Mouse (Mus musculus): ENCODE results near the gene Gpr61. TPM values are rescaled to one million over a fixed set of nuclear protein-coding genes. Genes with fewer than 3 reads are reported as not detected.

Gpr61 gene
- polyA plus RNA-seq, 1 experiment from 2014 or later: not detected

DNA sequence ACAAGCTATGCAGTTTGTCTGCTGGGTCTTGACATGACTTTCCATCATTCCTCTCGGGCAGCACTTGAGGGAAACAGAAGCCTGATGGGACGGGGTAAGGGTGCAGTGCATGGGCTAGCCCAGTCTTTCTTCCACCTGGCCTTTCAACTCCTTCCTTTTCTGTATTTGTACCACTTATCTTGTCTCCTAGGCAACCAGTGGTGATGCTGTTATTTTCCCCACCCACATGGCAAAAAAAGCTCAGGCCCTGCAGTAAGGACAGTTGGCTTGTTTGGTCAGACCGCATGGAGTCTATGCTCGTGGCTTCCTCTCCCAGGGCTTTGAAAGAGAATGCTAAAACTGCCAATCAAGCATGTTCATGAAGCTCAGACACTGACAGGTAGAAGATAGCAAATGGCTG is 39.0 kb upstream of the Gpr61 start:
- Histone ChIP-seq H3K4me3 (no peak overlapping the region), H3K27ac (replicated peaks) (no peak overlapping the region), H3K4me2 (no peak overlapping the region), H3K9ac (no peak overlapping the region), H3K9me3 (no peaks in the 10 kb centered on the region), H3K36me3 (peaks cover 6% of the 10 kb centered on the region), H3K27me3 (replicated peaks) (peaks cover under 1% of the 10 kb centered on the region; the same call in 1 of the 2 replicates), H3K4me1 (peaks cover 56% of the 10 kb centered on the region)
- 38% methylated on average over 4 of the region's 4 CpGs for WGBS
- ATAC-seq (ENCODE audit: extremely low read depth, insufficient number of reproducible peaks, low FRiP score, low TSS enrichment): no peak

DNA sequence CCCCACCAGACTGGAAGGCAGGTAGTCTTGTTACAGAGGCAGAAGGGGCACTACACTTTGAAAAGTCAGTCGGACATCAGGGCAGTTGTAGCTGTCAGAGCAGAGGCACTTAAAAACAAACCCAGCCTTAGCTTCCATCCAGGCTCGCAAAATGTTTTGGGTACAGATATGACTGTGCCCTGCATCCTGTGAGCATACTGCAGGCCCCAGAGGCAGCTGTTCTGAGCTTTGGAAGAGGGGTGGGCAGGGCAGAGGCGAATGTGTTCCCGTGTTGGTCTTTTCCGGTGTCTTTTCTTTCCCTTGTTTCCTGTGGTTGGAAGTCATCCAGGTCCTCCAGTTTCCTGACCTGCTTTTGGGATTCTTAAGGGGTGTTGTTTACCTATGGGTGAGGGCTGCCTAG is 35.2 kb upstream of the Gpr61 start:
- Histone ChIP-seq H3K4me2 (peak overlapping the region; percentile 15; the same call in 1 of the 2 replicates), H3K9me3 (no peaks in the 10 kb centered on the region), H3K4me3 (no peak overlapping the region), H3K9ac (peak overlapping the region; percentile 47), H3K36me3 (no peaks in the 10 kb centered on the region), H3K27me3 (replicated peaks) (peaks cover 29% of the 10 kb centered on the region), H3K27ac (replicated peaks) (0 out of 2 replicates have a peak overlapping the region, but pooled peaks have one; percentile 25), H3K4me1 (peaks cover 41% of the 10 kb centered on the region)
- no peak for ATAC-seq (ENCODE audit: extremely low read depth, insufficient number of reproducible peaks, low FRiP score, low TSS enrichment)
- 59% methylated on average over 5 of the region's 5 CpGs for WGBS

DNA sequence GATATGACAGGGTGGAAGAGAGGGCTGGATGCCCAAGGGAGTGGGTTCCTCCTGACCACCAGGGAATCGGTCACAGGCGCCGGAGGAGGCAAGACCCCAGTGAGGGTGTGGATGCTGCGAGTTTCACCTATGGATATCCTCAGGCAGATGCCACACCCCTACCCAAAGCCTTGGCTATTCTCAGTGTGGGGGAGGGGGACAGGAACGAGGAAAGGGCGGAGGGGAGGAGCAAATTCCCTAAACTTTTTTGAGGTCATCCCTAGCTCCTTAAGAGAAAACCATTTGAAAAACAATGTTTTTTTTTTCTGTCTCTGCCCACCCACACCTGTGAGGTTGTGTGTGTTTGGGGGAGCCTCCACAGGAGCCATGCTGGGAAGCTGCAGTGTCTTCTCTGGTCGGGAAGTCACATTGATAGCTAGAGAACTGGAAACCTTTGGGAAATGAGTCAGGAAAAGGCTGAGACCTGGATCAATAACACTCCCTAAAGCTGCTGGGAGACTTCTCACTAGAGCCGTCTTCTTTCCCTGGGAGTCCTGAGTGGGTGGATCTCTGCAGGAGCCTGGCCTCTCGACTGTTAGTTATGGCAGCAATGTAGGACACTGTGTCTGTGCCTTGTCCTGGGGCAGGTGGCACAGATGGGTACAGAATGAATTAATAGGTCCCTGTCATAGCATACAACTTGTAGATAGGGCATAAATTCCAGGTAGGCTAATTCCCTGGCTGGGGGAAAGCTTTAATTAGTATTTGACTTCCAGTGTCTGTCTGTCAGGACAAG is 34.2 kb upstream of the Gpr61 start:
- Histone ChIP-seq H3K4me1 (peaks cover 36% of the 10 kb centered on the region), H3K36me3 (no peaks in the 10 kb centered on the region), H3K27me3 (replicated peaks) (peaks cover 34% of the 10 kb centered on the region), H3K27ac (replicated peaks) (no peak overlapping the region), H3K4me3 (no peak overlapping the region), H3K9me3 (no peaks in the 10 kb centered on the region), H3K9ac (no peak overlapping the region), H3K4me2 (no peak overlapping the region)
- ATAC-seq (ENCODE audit: extremely low read depth, insufficient number of reproducible peaks, low FRiP score, low TSS enrichment): no peak
- 61% methylated on average over 9 of the region's 9 CpGs for WGBS

DNA sequence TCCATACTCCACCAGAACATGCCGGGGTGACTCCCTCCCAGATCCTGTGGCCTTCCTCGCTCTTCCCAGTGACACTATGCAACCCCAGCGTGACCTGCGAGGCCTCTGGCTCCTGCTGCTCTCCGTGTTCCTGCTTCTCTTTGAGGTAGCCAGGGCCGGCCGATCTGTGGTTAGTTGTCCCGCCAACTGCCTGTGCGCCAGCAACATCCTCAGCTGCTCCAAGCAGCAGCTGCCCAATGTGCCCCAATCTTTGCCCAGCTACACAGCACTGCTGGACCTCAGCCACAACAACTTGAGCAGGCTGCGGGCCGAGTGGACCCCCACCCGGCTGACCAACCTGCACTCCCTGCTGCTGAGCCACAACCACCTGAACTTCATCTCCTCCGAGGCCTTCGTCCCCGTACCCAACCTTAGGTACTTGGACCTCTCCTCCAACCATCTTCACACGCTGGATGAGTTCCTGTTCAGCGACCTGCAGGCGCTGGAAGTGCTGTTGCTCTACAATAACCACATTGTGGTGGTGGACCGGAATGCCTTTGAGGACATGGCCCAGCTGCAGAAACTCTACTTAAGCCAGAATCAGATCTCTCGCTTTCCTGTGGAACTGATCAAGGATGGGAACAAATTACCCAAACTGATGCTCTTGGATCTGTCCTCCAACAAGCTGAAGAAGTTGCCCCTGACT is 32.6 kb upstream of the Gpr61 start:
- 58% methylated on average over 20 of the region's 20 CpGs for WGBS
- H3K36me3 ChIP-seq: no peaks in the 10 kb centered on the region
- peaks cover 26% of the 10 kb centered on the region for H3K4me1 ChIP-seq
- peaks cover 45% of the 10 kb centered on the region for H3K27me3 ChIP-seq (replicated peaks)
- no peak overlapping the region for H3K27ac ChIP-seq (replicated peaks)
- no peak for ATAC-seq (ENCODE audit: extremely low read depth, insufficient number of reproducible peaks, low FRiP score, low TSS enrichment)
- peak overlapping the region; percentile 80 for H3K4me3 ChIP-seq
- H3K9me3 ChIP-seq: no peaks in the 10 kb centered on the region
- H3K4me2 ChIP-seq: peak overlapping the region; percentile 95
- peak overlapping the region; percentile 88; the same call in 1 of the 2 replicates for H3K9ac ChIP-seq

DNA sequence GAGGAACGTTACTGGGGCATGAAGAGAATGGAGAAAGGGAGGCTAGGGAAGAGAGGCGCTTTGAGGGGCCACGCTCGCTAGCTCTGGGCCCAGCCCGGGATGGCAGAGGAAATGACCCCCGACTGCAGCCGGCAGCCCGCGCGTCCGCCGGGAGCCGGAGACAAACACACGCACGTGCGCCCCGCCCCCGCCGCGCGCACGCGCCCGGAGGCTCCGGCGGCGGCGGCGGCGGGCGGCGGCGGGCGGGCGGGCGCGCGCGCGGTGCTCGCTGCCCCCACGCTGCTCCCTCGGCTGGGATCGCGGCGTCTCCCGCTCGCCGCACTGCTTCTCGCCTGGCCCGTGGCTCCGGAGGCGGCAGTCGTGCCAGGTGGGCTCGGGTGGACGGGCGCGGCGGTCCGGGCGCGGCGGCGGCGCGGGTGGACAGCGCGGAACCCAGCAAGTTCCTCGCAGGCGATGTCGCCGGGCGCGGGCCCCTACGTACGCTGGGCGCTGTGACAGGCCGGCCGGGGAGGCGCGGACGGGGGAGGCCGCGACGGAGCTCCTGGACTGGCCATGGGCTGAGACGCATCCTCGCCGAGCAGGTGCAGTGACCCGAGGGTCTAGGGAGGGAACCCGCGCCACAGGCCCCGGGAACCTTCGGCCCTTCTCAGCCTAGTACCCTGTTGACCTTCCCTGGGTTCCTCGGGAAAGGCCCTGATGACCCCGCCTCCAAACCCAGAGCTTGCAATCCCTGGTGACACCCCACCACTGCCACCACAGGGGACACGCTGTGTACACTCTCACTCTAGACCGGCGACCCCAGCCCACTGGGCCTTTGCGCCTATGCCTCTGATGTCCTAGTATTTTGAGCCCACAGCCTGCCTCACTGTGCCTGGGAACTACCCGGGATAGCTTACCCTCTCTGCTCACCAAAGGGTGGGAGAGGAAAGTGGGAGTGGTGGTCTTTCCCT is 31.7 kb upstream of the Gpr61 start, which contains the start of gene Amigo1:
Gene Amigo1 (plus strand): TSS at position 238 of the 950 bp plus-strand sequence.
- no peaks in the 10 kb centered on the region for H3K9me3 ChIP-seq
- H3K4me3 ChIP-seq: peak within 1 kb of the TSS; percentile 80
- peak; percentile 38 for ATAC-seq (ENCODE audit: extremely low read depth, insufficient number of reproducible peaks, low FRiP score, low TSS enrichment)
- H3K27me3 ChIP-seq (replicated peaks): peaks cover 45% of the 10 kb centered on the region
- H3K4me1 ChIP-seq: peaks cover 24% of the 10 kb centered on the region
- no peak within 1 kb of the TSS for H3K27ac ChIP-seq (replicated peaks)
- WGBS: 2% methylated on average over 90 of the region's 100 CpGs
- H3K9ac ChIP-seq: peak within 1 kb of the TSS; percentile 88
- H3K36me3 ChIP-seq: no peaks in the 10 kb centered on the region
- peak within 1 kb of the TSS; percentile 95 for H3K4me2 ChIP-seq

DNA sequence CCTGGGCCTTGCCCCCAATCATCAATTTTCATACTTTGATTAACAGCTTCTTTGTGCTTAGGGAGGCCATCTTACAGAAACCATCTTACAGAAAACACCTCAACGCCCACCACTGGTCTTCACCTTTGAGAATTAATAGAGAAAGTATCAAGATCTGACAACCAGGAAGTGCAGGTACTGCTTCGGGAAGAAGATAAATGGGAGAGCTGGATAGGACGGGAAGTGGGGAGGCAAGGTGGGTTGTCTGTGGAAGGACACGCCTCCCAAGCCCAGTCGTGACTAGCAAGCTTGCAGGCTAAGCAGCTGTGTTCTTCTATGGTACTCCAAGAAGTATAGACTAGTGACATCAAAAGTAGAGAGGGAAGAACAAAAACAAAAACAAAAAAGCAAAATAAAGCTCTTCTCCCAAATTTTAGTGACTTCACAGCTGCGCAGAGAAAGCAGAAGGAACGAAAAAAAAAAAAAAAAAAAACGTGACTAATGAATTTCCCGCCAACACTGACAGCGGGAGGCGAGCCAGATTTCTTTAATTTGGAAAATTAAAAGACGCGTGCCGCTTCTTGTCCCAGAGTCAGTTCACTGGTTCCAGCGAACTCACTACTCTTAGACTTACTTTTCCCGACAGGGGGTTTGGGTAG is 30.9 kb upstream of the Gpr61 start:
- Histone ChIP-seq H3K4me1 (peaks cover 20% of the 10 kb centered on the region), H3K9ac (peak overlapping the region; percentile 88), H3K4me3 (peak overlapping the region; percentile 80), H3K36me3 (no peaks in the 10 kb centered on the region), H3K9me3 (no peaks in the 10 kb centered on the region), H3K27me3 (replicated peaks) (peaks cover 45% of the 10 kb centered on the region), H3K27ac (replicated peaks) (no peak overlapping the region), H3K4me2 (peak overlapping the region; percentile 95)
- no peak for ATAC-seq (ENCODE audit: extremely low read depth, insufficient number of reproducible peaks, low FRiP score, low TSS enrichment)
- 3% methylated on average over 16 of the region's 16 CpGs for WGBS

DNA sequence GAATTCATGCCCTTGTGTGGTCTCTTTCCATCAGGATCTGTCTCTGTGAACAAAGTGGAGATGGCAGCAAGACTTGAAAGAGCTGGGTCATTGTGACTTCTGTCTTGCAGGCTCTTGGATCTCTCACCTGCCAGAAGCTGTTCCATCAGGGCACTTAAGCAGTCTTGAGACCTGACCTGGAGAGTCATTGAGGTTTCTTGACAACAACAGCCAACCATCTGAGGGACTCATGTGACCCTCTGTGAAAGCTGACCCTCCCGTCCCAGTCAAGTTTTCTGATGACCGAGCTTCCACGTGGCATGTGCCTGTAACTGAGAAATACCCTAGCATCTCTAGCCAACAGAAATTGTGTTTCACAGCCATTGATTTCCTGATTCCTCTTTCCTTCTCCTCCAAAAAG is 30.1 kb upstream of the Gpr61 start:
- H3K9me3 ChIP-seq: no peaks in the 10 kb centered on the region
- WGBS: 67% methylated on average over 3 of the region's 3 CpGs
- no peak overlapping the region for H3K4me3 ChIP-seq
- no peaks in the 10 kb centered on the region for H3K36me3 ChIP-seq
- H3K4me1 ChIP-seq: peaks cover 17% of the 10 kb centered on the region
- H3K9ac ChIP-seq: no peak overlapping the region
- peaks cover 45% of the 10 kb centered on the region for H3K27me3 ChIP-seq (replicated peaks)
- no peak overlapping the region for H3K27ac ChIP-seq (replicated peaks)
- no peak for ATAC-seq (ENCODE audit: extremely low read depth, insufficient number of reproducible peaks, low FRiP score, low TSS enrichment)
- H3K4me2 ChIP-seq: no peak overlapping the region

DNA sequence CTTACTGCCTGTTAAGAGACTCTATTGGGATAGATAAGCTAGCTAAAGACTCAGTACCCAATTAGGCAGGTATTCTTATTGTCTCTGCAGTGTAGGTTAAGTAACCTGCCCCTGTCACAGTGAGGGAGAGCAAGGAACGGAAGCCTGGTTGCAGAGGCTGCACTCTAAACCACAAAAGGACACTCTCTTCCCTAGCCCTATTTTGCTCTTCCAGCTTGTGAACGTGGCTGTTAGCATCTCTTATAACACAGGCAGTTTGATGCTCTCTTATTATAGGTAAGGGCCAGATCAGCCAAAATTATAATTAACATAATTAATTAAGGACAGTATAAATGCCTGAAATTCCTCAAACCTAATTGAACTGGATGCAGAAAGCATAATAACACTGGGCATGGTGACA is 25.8 kb upstream of the Gpr61 start:
- no peaks in the 10 kb centered on the region for H3K36me3 ChIP-seq
- no peak overlapping the region for H3K4me3 ChIP-seq
- peaks cover 27% of the 10 kb centered on the region for H3K27me3 ChIP-seq (replicated peaks)
- no peak overlapping the region for H3K4me2 ChIP-seq
- 56% methylated on average over 2 of the region's 2 CpGs for WGBS
- no peak overlapping the region for H3K27ac ChIP-seq (replicated peaks)
- peaks cover 2% of the 10 kb centered on the region; the same call in 1 of the 2 replicates for H3K4me1 ChIP-seq
- H3K9ac ChIP-seq: no peak overlapping the region
- no peaks in the 10 kb centered on the region for H3K9me3 ChIP-seq
- ATAC-seq (ENCODE audit: extremely low read depth, insufficient number of reproducible peaks, low FRiP score, low TSS enrichment): no peak

DNA sequence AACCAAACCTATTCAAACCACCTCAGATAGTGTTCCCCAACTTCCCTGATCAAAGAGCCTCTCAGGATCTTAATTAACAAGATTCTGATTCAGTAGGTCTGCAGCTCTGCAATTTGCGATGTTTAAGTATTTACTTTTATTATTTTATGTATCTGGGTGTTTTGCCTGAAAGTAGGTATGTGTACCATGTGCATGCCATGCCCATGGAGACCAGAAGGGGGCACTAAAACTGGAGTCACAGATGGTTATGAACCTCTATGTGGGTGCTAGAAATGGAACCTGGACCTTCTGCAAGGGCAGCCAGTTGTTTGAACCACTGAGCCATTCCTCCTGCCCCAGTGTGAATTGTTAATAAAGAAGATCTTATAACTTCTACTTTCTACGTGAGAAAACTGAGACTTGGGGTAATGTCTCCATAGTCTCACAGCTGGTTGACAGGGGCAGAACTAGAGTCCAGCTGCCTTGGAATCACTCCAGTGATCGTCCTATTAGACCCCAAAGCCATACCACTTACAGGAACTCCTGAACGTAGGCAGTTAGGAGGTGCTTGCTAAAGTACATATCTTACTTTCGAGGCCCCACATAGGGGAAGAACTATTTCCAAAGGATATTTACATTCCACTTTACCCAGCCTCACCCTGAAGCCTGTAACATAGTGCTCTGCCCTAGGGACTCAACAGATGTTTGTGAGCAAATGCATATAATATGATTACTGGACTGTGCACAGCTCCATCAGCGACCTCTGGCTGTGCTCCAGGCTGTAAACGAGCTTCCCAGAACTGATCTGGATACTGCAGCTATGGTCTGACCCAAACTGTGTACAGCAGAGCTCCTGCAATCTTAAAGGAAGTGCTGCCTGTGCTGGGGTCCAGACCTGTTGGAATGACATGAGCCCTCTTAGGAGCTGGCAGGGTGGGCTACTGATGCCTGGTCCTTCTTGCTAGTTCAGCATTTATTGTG is 24.4 kb upstream of the Gpr61 start:
- ATAC-seq (ENCODE audit: extremely low read depth, insufficient number of reproducible peaks, low FRiP score, low TSS enrichment): no peak
- peaks cover 14% of the 10 kb centered on the region for H3K4me1 ChIP-seq
- WGBS: 66% methylated on average over 7 of the region's 7 CpGs

More for the DNA sequence above, 24.4 kb upstream of the Gpr61 start:
- Histone ChIP-seq H3K4me2 (no peak overlapping the region), H3K27ac (replicated peaks) (no peak overlapping the region), H3K9ac (no peak overlapping the region), H3K27me3 (replicated peaks) (peaks cover 22% of the 10 kb centered on the region; the same call in 1 of the 2 replicates), H3K9me3 (no peaks in the 10 kb centered on the region), H3K36me3 (no peaks in the 10 kb centered on the region), H3K4me3 (no peak overlapping the region)

Data from heart, embryonic 13.5 days (tissue).